Mouse (Mus musculus): ENCODE data around the gene Echdc3.

The Echdc3 gene

DNA sequence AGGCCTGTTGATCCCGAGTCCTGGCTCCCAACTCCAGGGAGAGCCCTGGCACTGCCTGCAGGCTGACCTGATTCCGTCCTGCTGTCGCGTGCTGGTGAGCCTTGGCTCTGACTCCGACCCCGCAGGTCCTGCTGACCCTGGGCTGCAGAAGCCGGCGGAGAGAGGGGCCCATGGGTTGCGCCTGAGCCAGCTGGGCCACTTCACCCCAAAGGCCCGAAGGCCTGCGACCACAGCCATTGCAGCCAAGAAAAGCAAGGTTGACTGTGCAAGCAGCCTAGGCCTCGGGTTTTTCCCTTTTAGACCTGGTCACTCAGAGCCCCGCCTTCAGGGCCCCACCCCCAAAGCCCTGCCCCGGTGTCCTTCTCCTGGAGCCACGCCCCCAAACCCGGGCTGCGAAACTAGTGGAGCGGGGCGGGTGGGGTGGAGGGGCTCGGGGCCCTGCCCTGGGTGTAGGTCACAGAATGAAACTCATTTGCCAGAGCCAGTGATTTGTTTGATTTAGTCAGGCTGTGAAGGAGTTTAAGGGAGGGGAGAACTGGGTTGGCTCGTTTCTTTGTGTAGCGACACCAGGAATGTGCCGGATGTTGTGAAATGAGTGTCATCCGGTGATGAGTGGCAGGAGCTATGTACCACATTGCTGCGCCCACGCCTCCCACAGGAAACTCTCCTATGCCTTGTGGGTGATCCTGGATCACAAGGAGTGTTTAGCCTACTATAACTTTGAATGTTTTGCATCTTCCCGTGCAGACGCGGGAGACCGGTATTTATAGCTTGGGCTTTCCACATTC, at the start of gene Echdc3:
Echdc3 (minus strand) TSS at position 310 of the 788 bp plus-strand sequence.
- DNase-seq (ENCODE audit: low spot score in 2 of 2) = peak in 1 of 2 experiments; percentile 63

DNA sequence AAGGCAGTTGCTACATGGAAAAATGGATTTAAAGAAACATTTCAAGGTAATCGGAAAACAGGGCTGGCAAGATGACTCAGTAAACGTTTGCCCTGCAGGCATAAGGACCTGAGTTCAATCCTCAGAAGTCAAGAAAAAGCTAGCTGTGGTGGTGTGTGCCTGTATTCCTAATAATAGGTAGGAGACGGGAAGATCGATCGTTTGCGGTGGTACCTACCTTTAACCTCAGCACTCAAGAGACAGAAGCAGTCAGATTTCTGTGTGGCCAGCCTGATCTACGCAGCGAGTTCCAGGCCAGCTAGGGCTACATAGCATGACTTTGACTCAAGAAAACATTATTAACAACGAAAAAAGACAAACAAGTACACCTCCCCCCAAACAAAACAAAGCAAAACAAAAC, 48.9 kb upstream of the Echdc3 start:
- no peak for DNase-seq (ENCODE audit: low spot score in 2 of 2)

DNA sequence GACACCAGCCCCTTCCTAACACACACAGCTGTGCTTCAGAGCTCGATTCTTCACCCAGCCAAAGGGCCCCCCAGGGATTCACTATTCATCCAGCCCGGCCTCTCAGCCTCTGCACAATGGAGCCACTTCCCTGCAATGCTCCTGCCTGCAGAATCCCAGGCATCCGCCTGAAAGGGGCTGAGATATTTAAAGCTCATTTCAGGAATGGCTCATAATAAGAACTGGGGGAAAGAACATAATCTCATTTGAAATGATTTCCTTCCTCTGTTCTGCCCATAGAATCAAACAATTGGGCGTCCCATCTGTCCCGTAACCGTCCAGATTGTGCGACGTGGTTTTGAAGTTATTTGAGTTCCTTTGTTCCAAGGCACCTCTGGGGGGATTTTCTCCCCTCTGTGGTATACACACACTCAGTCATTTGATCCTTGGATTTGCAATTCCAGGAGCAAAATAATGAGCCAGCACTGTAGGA, 48.4 kb upstream of the Echdc3 start:
- DNase-seq (ENCODE audit: low spot score in 2 of 2) = no peak

GRCm38 (mm10) chr2:6260661-6261060, 47.8 kb upstream of the Echdc3 start:
- no peak for DNase-seq (ENCODE audit: low spot score in 2 of 2)

- DNase-seq (ENCODE audit: low spot score in 2 of 2) = no peak
Observed at GRCm38 (mm10) chr2:6259182-6259581, 46.3 kb upstream of the Echdc3 start.

GRCm38 (mm10) chr2:6258026-6258425, 45.2 kb upstream of the Echdc3 start:
- DNase-seq (ENCODE audit: low spot score in 2 of 2) = no peak

DNA sequence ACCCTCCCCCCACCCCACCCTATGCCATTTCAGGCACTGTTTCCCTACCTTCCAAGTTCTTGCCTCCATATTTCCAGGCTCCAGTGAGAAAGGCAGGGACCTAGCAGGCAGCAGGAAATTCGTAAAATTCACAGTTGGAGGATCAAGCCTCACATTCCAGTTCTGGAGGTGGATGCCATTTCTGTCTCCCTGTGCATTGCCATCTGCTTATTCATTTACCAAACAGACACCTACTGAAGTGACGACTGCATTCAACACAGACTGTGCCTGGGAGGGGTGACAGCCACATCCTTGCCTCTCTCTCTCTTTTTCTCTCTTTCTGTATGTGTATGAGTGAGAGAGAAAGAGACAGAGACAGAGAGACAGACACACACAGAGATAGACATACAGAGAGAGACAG, 44.3 kb upstream of the Echdc3 start:
- DNase-seq (ENCODE audit: low spot score in 2 of 2) = peak; percentile 55 to 85

- DNase-seq (ENCODE audit: low spot score in 2 of 2) = peak; percentile 35 to 58
Observed at GRCm38 (mm10) chr2:6255989-6256841, 43.4 kb upstream of the Echdc3 start.

DNA sequence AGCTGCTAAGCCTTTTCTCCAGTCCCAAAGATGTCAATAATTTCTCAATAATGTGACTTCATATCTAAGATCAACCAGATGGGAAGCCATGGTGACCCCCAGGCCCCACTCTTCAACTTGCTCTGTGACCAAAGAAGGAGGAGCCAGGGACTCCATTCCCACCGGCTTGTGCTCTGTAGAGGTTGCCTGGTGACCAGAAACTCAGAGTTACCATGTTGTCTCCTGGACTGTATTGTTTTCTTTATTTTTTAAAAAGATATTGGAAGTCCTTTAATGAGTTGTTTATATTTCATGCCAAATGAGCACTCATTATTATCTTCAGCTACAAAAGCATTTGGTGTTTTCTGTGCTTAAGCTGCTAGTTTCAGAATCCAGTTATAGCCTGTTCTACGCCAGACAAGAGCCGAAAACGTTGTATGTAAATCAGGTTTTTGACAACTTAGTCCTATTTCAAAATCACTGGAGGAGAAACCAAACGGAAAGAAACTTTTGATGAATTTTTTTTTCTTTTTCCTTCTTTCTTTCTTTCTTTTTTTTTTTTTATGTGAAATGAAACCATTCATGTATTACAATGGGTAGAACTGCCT, 42.7 kb upstream of the Echdc3 start:
- DNase-seq (ENCODE audit: low spot score in 2 of 2) = no peak

DNA sequence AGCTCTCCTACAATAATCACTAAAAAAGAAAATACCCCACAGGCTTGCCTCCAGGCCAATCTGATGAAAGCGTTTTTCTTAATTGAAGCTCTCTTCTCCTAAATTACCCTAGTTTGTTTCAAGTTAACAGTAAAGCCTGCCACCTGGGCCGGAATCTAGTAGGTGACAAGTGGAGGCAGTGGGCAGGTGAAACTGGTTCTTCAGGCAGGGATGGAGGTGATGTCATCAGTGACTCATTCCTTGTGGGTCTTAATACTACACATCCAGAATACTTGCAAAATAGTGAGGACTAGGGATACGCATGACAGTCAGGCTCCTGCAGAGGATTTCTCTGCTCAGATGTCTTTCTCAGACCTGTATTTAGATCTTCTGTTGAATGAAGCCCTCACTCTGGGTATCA, 39.7 kb upstream of the Echdc3 start:
- DNase-seq (ENCODE audit: low spot score in 2 of 2) = no peak

GRCm38 (mm10) chr2:6251076-6251496, 38.3 kb upstream of the Echdc3 start:
- no peak for DNase-seq (ENCODE audit: low spot score in 2 of 2)

GRCm38 (mm10) chr2:6241446-6241845, 28.6 kb upstream of the Echdc3 start:
- no peak for DNase-seq (ENCODE audit: low spot score in 2 of 2)

- DNase-seq (ENCODE audit: low spot score in 2 of 2) = no peak
Observed at GRCm38 (mm10) chr2:6240072-6240471, 27.2 kb upstream of the Echdc3 start.

DNA sequence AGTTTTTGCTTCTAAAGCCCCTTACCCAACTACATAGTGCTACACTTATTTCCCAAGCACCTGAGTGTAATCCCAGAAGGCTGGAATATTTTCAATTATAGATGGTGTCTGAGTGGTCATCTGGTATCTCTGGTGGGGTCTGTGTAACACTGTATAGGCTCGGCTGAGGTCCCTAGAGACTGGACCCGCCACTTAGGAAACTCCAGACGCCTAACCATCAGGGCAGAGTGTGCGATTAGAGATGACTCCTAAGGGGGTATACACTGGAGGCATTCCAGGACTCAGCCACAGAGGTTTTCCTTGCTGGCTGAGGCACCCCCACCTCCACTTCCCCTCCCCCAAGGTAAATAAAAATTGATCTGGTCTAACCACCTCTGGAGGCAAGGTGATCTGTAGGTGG, 26.5 kb upstream of the Echdc3 start:
- DNase-seq (ENCODE audit: low spot score in 2 of 2) = no peak

DNA sequence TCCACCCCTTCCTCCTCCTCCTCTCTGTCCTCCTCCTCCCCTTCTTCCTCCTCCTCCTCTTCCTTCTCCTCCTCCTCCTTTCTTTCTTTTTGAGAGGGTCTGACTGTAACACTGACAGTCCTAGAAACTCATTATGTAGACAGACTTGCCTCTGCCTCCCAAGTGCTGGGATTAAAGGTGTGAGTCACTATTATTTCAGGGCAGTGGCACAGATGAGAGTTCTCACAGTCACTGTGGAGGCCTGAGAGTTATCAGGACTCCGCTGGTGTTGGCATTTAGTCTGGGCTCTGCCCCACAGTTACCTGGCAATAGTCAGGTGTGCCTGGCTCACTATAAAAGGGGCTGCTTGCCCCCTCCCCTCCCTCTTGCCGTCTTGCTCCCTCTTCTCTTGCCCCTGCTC, 25.8 kb upstream of the Echdc3 start:
- DNase-seq (ENCODE audit: low spot score in 2 of 2) = no peak

DNA sequence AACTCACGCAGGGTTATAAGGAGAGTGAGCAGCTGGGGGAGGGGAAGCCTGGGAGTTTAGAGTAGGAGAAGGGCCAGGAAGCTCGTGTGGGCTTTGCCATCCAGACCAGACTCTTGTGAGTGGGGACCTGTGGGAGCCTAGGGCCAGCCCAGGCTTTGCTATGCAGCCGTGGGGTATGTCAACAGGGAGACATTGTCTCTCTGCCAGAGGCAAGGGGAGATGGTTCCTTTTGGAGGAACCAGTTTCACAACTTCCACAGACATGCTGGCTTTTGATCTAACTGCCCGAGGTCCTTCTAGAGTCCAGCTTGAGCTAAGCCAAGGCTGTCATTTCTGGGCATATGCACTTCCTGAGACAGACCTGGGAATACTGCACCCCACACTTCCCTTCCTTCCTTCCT, 25.4 kb upstream of the Echdc3 start:
- DNase-seq (ENCODE audit: low spot score in 2 of 2) = no peak

DNA sequence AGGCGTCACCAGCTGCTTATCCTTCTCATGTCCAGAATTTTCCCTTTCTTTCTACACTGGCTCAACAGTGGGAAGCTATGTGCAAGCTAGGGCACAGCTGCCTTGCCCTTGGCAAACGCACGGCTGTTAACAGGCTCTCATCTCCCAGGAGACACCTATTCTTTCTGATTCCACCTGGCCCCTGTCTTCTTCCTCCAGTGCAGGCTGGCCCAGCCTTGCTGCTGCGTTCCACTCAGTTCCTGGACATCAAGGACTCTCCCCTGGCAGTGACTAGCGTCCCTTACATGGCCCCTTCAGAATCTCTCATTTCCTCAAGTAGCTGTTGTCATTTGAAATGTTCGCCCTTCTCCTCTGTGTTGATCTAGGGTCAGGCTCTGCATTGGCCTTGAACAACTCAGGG, 20.5 kb upstream of the Echdc3 start:
- DNase-seq (ENCODE audit: low spot score in 2 of 2) = no peak

DNA sequence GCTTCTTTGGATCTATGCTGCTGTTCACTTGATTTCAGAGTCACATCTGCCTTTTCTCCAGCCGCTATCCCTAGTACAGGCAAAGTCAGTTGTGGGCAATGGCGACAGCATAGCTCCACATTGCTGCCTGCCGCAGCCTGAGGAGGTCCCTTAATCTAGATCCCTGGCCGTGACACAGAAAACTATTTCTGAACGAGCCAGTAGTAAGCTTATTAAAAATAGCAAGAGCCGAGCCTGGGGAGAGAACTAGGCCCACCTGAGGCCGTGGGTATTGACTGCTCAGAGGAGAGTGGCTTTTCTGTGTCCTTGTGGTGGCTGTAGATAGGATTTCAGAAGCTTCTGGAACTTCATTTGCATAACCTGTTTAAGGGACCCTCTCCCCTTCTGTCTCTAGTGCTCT, 19.9 kb upstream of the Echdc3 start:
- no peak for DNase-seq (ENCODE audit: low spot score in 2 of 2)

DNA sequence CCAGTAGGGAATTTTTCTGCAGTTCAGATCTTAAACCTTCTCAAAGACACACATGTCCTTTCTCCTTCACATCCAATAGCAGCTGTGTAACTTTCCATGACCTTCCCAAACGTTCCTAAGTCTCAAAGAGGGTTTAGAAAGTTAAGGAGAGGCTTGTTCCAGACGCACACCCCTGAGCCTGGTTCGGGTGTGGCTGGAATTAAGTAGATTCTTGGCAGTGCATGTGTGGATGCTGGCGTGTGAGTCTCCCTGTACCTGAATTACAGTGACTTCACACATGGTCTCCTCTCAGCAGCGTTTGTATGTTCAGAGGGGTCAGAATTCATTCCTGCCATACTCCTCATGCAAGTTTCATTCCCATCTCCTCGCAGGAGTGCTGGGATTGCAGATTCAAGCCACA, 18.0 kb upstream of the Echdc3 start:
- DNase-seq (ENCODE audit: low spot score in 2 of 2) = no peak

DNA sequence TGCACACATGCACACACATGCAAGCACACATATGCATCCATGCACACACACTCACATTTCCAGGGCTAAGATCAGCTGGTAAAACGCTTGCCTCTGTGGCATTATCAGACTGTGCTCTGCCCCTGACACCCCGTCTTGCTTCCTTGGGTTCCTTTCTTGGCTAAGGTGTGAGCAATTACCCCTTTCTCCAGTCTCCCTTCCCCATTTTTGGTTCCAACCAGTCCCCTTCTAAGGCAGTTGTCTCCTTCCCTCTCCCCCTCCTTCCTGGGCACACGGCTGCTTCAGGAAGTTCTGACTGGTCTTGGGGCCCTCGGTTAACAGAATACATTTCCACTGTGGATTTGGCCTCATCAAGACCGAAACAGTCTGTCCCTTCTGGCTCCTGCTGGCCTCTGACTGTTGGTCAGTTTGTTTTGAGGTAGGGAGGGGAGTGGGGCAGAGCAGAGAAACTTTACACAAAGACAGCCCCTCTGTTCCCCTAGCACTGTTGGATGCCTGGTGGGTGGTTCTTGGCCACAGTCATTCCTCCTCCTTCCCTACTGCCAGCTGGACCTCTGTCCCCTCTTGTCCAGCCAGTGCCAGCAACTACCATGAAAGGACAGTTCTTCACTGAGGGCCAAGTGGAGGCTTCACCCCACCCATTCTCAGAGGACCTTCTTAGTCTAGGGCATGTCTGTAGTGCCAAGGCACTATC, 16.9 kb upstream of the Echdc3 start:
- DNase-seq (ENCODE audit: low spot score in 2 of 2) = no peak

- DNase-seq (ENCODE audit: low spot score in 2 of 2) = no peak
Observed at GRCm38 (mm10) chr2:6227059-6227445, 14.2 kb upstream of the Echdc3 start.

Measured in left cerebral cortex, adult 9 months (tissue).